Mouse (Mus musculus) erythroblast, embryonic 14.5 days (primary cell): ENCODE measurements around the gene Fyttd1.

Experiments used
- GATA1 ChIP-seq: IDR thresholded peaks from 2 replicates; pipeline ENCODE4 v1.6.1; 2012; ENCODE audit warnings: low read length, inconsistent platforms, mixed read lengths
- TAL1 ChIP-seq: IDR thresholded peaks from 3 replicates; pipeline ENCODE4 v1.6.1; 2012; ENCODE audit warnings: low read length, inconsistent platforms, mixed read lengths

GRCm38 (mm10) chr16:32956889-32957288 lies 79.6 kb downstream of the Fyttd1 start:
- no peak for TF ChIP-seq GATA1
- no peak for TF ChIP-seq TAL1
